Mouse (Mus musculus): Measurements from ENCODE around the gene Zfp446. TPM values are rescaled to one million over a fixed set of nuclear protein-coding genes. Genes with fewer than 3 reads are reported as not detected.
"Not testable (repeated sequence)": the region's sequence is repeated elsewhere in the genome, so short reads cannot be mapped to it uniquely, and the experiment has no call there.

Gene Zfp446
- polyA plus RNA-seq (2012; ENCODE audit: insufficient read depth, insufficient read length, missing spikeins), result 2.6 and 3.6 TPM in 2 replicates

DNA sequence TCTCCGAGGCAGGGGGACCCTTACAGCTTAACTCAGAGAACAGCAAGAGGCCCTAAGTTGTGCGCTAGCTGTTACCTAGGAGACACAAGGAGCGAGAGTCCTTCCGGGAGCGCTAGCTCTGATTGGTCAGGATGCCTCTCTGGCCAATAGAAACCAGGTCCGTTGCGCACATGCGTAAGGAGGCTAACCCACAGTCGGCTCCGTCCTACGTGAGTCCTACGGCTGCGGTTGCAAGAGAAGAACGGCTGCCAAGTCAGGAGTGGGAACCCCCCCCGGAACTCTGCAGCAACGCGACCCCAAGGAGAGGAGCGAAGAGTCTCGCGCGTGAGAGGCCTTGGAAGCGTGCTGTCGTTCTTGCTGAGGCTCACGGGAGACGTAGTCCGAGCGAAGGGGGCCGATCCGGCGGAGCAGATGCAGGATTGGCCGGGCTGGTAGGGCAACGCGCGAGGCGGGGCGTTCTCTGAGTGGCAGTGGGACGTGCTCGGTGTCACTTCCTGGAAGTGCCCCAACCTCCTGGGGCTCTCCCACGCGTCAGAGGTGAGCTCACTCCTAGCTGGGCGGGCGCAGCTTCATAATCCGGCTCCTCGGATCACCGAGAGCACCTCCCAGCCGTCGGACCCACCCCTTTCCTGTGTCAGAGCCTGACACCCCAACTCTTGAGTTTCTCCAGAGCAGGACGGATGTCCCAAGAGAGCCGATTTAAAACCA, at the start of gene Zfp446:
Zfp446 (plus strand) TSS at position 167 of the 708 bp plus-strand sequence.
- peaks cover 22% of the 10 kb centered on the region for H3K4me1 ChIP-seq (ENCODE audit: control insufficient read depth, insufficient read depth, low read length)
- peak within 1 kb of the TSS; percentile 70 for H3K4me3 ChIP-seq (ENCODE audit: insufficient read depth, low read length)
- H3K27ac ChIP-seq (ENCODE audit: insufficient read depth, low read depth, low read length), result peak within 1 kb of the TSS; percentile 82
- TF ChIP-seq POLR2A (IDR thresholded peaks at IDR 0.05; ENCODE audit: borderline replicate concordance, low read depth, low read length) (no peak), CTCF (IDR thresholded peaks at IDR 0.05; ENCODE audit: low read depth, low read length) (no peak)

DNA sequence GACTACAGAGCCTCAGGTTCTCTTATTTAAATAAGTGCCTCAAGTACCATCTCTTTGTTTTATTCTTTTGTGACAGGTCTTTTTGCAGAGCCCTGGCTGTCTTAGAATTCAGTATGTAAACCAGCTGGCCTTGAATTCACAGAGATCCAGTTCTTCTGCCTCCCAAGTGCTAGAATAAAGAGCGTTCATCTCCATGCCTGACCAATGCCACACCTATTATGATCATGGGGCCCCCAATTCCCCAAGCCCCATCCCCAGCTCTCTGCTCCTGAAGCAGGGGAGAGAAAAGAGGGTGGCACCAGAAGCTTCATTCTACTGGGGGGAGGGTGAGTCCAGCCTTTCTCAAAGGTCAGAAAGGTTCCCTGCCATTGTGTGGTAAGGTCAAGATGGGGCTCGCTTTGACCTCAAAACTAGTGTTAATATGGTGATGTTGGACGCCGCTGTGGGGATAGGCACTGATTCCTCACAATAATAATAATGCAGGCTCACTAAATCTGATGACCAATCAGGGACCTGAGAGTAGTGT, 44.0 kb upstream of the Zfp446 start:
- no peak overlapping the region for H3K4me3 ChIP-seq (ENCODE audit: insufficient read depth, low read length)
- no peaks in the 10 kb centered on the region for H3K4me1 ChIP-seq (ENCODE audit: control insufficient read depth, insufficient read depth, low read length)
- no peak for TF ChIP-seq CTCF (IDR thresholded peaks at IDR 0.05; ENCODE audit: low read depth, low read length)
- TF ChIP-seq POLR2A (IDR thresholded peaks at IDR 0.05; ENCODE audit: borderline replicate concordance, low read depth, low read length), result no peak
- H3K27ac ChIP-seq (ENCODE audit: insufficient read depth, low read depth, low read length), result no peak overlapping the region

DNA sequence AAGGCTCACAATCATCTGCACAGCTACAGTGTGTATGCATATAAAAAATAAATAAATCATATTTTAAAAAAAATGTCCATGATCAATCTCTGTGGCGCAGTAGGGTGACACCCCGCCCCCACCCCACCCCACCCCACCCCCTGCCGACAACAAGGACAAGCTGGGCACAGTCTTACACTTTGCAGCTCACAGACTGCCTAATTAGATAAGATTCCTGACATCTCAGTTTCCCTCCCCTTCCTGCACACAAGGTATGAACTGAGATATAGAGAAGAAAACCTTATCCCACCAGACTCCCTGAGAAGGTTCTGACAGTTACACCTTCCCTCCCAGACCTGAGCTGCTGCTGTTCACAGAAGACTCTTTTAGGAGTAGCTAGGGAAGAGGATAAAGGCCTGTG, 42.8 kb upstream of the Zfp446 start:
- Histone ChIP-seq H3K27ac (ENCODE audit: insufficient read depth, low read depth, low read length) (no peak overlapping the region), H3K4me3 (ENCODE audit: insufficient read depth, low read length) (no peak overlapping the region), H3K4me1 (ENCODE audit: control insufficient read depth, insufficient read depth, low read length) (no peaks in the 10 kb centered on the region)
- TF ChIP-seq CTCF (IDR thresholded peaks at IDR 0.05; ENCODE audit: low read depth, low read length), result no peak
- no peak for TF ChIP-seq POLR2A (IDR thresholded peaks at IDR 0.05; ENCODE audit: borderline replicate concordance, low read depth, low read length)

DNA sequence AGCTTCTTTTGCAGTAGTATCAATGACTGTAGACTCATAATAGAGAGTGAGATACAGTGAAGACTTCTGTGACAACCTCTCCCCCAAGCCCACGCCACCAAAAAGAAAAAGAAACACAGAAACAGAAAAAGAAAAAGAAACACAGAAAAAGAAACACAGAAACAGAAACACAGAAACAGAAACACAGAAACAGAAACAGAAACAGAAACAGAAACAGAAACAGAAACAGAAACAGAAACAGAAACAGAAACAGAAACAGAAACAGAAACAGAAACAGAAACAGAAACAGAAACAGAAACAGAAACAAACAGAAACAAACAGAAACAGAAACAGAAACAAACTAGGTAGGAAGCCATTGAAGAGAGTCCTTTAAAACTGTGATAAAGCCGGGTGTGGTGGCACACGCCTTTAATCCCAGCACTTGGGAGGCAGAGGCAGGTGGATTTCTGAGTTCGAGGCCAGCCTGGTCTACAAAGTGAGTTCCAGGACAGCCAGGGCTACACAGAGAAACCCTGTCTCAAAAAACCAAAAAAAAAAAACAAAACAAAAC, 40.3 kb upstream of the Zfp446 start:
- H3K4me3 ChIP-seq (ENCODE audit: insufficient read depth, low read length); H3K27ac ChIP-seq (ENCODE audit: insufficient read depth, low read depth, low read length); H3K4me1 ChIP-seq (ENCODE audit: control insufficient read depth, insufficient read depth, low read length): not testable (repeated sequence)

DNA sequence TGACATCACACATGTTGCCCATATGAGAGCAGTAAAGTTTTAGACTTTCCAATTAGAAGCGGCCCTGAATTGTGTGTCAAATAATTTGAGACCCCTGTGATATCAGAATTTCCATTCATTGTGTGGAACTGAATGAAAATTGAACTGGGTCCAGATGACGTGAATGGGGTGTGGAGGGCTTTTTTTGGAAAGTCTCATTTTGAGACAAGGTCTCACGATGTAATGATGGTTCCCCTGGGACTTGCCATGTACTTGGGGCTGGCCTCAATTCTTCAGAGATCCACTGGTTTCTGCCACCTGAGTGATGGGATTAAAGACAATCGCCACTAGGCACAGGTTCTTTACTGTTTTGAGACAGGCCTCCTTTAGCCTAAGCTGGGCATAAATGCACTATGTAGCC, 37.0 kb upstream of the Zfp446 start:
- H3K27ac ChIP-seq (ENCODE audit: insufficient read depth, low read depth, low read length), result no peak overlapping the region
- H3K4me3 ChIP-seq (ENCODE audit: insufficient read depth, low read length), result no peak overlapping the region
- H3K4me1 ChIP-seq (ENCODE audit: control insufficient read depth, insufficient read depth, low read length), result no peaks in the 10 kb centered on the region
- TF ChIP-seq CTCF (IDR thresholded peaks at IDR 0.05; ENCODE audit: low read depth, low read length) (no peak), POLR2A (IDR thresholded peaks at IDR 0.05; ENCODE audit: borderline replicate concordance, low read depth, low read length) (no peak)

DNA sequence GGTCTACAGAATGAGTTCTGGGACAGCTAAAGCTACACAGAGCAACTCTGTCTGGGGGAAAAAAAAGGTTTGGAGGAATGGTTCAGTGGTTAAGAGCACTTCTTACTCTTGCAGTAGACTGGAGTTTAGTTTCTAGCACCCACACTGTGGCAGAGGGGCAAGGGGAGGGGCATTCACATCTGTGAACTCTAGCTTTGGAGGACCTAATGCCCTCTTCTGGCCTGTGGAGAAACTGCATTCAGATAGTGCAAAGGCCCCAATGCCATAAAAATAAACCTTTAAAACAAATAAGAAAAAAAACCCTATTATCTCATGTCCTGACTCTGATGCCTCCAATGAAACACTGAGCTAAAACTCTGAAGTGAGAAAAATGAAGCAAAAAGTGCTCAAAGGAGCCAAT, 34.2 kb upstream of the Zfp446 start:
- TF ChIP-seq POLR2A (IDR thresholded peaks at IDR 0.05; ENCODE audit: borderline replicate concordance, low read depth, low read length), result no peak
- TF ChIP-seq CTCF (IDR thresholded peaks at IDR 0.05; ENCODE audit: low read depth, low read length), result 0 out of 2 replicates have a peak, but pooled peaks have one; percentile 23
- Histone ChIP-seq H3K4me3 (ENCODE audit: insufficient read depth, low read length) (no peak overlapping the region), H3K4me1 (ENCODE audit: control insufficient read depth, insufficient read depth, low read length) (no peaks in the 10 kb centered on the region), H3K27ac (ENCODE audit: insufficient read depth, low read depth, low read length) (no peak overlapping the region)

DNA sequence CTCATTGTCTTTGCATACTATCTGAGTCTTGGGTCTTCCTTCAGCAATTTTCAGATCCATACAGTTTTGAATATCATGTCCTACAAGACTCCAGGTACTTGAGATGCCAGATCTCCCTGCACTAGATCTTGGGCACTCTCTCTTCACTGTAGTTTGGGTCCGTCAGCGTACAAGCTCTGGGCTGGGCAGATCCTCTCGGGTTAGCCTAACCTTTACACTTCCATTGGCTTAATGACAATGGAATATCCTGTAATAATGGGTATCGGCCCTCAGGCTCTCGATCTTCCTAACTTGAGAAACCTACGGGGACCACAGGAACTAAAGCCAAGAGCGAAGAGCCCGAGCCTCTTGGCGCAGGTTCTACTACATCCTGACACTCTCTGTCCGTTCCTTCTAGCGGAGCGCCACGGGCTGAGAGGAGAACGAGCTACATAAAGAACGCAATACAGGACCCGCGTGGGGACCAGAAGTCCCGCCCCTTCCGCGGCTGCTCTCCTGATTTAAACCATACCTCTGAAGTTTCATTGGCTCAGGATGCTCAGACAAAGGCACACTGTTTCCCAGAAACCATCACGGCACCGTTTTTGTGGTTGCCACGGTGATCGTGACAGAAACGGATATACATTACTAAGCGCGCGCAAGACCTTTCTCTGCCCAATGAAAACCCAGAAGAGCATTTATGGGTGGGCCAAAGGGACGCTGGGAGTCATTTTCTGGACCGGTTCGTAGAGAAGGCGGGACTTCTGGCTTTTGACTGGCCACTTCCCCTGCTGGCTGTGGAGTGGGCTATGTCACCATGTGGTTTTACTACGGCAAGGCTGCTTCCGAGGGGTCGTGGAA, 28.4 kb upstream of the Zfp446 start:
- Histone ChIP-seq H3K4me3 (ENCODE audit: insufficient read depth, low read length) (peak overlapping the region; percentile 76), H3K27ac (ENCODE audit: insufficient read depth, low read depth, low read length) (peak overlapping the region; percentile 46), H3K4me1 (ENCODE audit: control insufficient read depth, insufficient read depth, low read length) (peaks cover 9% of the 10 kb centered on the region)
- TF ChIP-seq CTCF (IDR thresholded peaks at IDR 0.05; ENCODE audit: low read depth, low read length) (no peak), POLR2A (IDR thresholded peaks at IDR 0.05; ENCODE audit: borderline replicate concordance, low read depth, low read length) (0 out of 2 replicates have a peak, but pooled peaks have one; percentile 55)

GRCm38 (mm10) chr7:12949872-12950229, 27.8 kb upstream of the Zfp446 start:
- H3K4me3 ChIP-seq (ENCODE audit: insufficient read depth, low read length), result peak overlapping the region; percentile 76
- H3K4me1 ChIP-seq (ENCODE audit: control insufficient read depth, insufficient read depth, low read length), result peaks cover 12% of the 10 kb centered on the region
- TF ChIP-seq CTCF (IDR thresholded peaks at IDR 0.05; ENCODE audit: low read depth, low read length), result no peak
- no peak for TF ChIP-seq POLR2A (IDR thresholded peaks at IDR 0.05; ENCODE audit: borderline replicate concordance, low read depth, low read length)
- H3K27ac ChIP-seq (ENCODE audit: insufficient read depth, low read depth, low read length), result peak overlapping the region; percentile 46

GRCm38 (mm10) chr7:12954896-12955295, 22.8 kb upstream of the Zfp446 start:
- TF ChIP-seq CTCF (IDR thresholded peaks at IDR 0.05; ENCODE audit: low read depth, low read length) (no peak), POLR2A (IDR thresholded peaks at IDR 0.05; ENCODE audit: borderline replicate concordance, low read depth, low read length) (no peak)
- H3K27ac ChIP-seq (ENCODE audit: insufficient read depth, low read depth, low read length), result no peak overlapping the region
- peaks cover 17% of the 10 kb centered on the region for H3K4me1 ChIP-seq (ENCODE audit: control insufficient read depth, insufficient read depth, low read length)
- H3K4me3 ChIP-seq (ENCODE audit: insufficient read depth, low read length), result no peak overlapping the region

DNA sequence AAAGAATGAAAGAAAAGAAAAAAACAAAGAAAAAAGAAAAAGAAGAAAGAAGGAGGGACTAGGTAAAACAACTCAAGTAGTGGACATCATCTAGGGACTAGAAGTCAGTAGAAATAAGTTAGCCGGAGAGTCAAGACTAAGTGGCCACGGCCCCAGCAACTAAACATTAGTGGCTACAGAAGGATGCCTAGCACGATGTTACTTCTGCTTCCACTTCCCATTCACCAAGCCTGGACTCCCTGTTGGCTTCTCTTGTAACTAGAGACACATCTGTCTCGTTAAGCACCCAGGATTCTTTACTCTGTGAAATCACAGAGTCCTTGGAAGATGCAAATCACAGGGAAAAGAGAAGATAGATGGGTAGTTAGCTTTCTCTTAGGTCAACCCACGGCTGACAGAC, 20.1 kb upstream of the Zfp446 start:
- no peak overlapping the region for H3K4me3 ChIP-seq (ENCODE audit: insufficient read depth, low read length)
- no peak overlapping the region for H3K27ac ChIP-seq (ENCODE audit: insufficient read depth, low read depth, low read length)
- TF ChIP-seq POLR2A (IDR thresholded peaks at IDR 0.05; ENCODE audit: borderline replicate concordance, low read depth, low read length) (no peak), CTCF (IDR thresholded peaks at IDR 0.05; ENCODE audit: low read depth, low read length) (no peak)
- peaks cover 14% of the 10 kb centered on the region for H3K4me1 ChIP-seq (ENCODE audit: control insufficient read depth, insufficient read depth, low read length)
